Mouse (Mus musculus) cerebellum, postnatal 25 days (tissue): ENCODE measurements around the gene Zfp408.
"Not testable (repeated sequence)": the region's sequence is repeated elsewhere in the genome, so short reads cannot be mapped to it uniquely, and the experiment has no call there.

Experiments used
- DNase-seq, 2 experiments: peaks; one replicate each; pipeline ENCODE4 v3.0.0; 2021; ENCODE audit warnings: mixed read lengths in 2 of 2

Gene Zfp408

GRCm38 (mm10) chr2:91650360-91650995 is 887 bp upstream of the Zfp408 start:
- no peak for DNase-seq

- peak in 1 of 2 experiments; percentile 28 for DNase-seq
These were observed 439 bp downstream of the Zfp408 start for GRCm38 (mm10) chr2:91649152-91649551.

GRCm38 (mm10) chr2:91646733-91647132 is 2.9 kb downstream of the Zfp408 start:
- peak; percentile 59 to 80 for DNase-seq

- no peak for DNase-seq
These were observed 3.8 kb downstream of the Zfp408 start for GRCm38 (mm10) chr2:91645811-91646210.

- DNase-seq: no peak
These were observed 4.2 kb downstream of the Zfp408 start for GRCm38 (mm10) chr2:91645354-91645753.

GRCm38 (mm10) chr2:91644021-91644420 is 5.6 kb downstream of the Zfp408 start:
- DNase-seq: no peak

- no peak for DNase-seq
These were observed 6.7 kb downstream of the Zfp408 start for GRCm38 (mm10) chr2:91642825-91643415.

GRCm38 (mm10) chr2:91638931-91639330 is 10.7 kb downstream of the Zfp408 start:
- no peak for DNase-seq

GRCm38 (mm10) chr2:91636727-91637338 is 12.8 kb downstream of the Zfp408 start:
- no peak for DNase-seq

- no peak for DNase-seq
These were observed 13.4 kb downstream of the Zfp408 start, which contains the start of gene F2 for GRCm38 (mm10) chr2:91636229-91636628. F2 (minus strand) TSS chr2:91636414.

- DNase-seq: no peak
These were observed 14.1 kb downstream of the Zfp408 start for GRCm38 (mm10) chr2:91635486-91635885.

- peak; percentile 65 to 75 for DNase-seq
These were observed 14.8 kb downstream of the Zfp408 start for GRCm38 (mm10) chr2:91634841-91635240.

- DNase-seq: no peak
These were observed 16.1 kb downstream of the Zfp408 start for GRCm38 (mm10) chr2:91633334-91633977.

GRCm38 (mm10) chr2:91632316-91632715 is 17.3 kb downstream of the Zfp408 start:
- no peak for DNase-seq

GRCm38 (mm10) chr2:91631826-91632225 is 17.8 kb downstream of the Zfp408 start:
- DNase-seq: no peak

- no peak for DNase-seq
These were observed 19.2 kb downstream of the Zfp408 start for GRCm38 (mm10) chr2:91630384-91630783.

- DNase-seq: no peak
These were observed 19.9 kb downstream of the Zfp408 start for GRCm38 (mm10) chr2:91629682-91630081.

GRCm38 (mm10) chr2:91628171-91628570 is 21.4 kb downstream of the Zfp408 start:
- DNase-seq: no peak

- no peak for DNase-seq
These were observed 22.1 kb downstream of the Zfp408 start for GRCm38 (mm10) chr2:91627486-91627885.

GRCm38 (mm10) chr2:91623366-91623765 is 26.2 kb downstream of the Zfp408 start:
- not testable (repeated sequence) for DNase-seq

- no peak for DNase-seq
These were observed 27.2 kb downstream of the Zfp408 start for GRCm38 (mm10) chr2:91622356-91622755.

GRCm38 (mm10) chr2:91609370-91609769 is 40.2 kb downstream of the Zfp408 start:
- DNase-seq: not testable (repeated sequence)

- no peak for DNase-seq
These were observed 47.2 kb downstream of the Zfp408 start for GRCm38 (mm10) chr2:91602389-91602788.

- DNase-seq: no peak
These were observed 49.1 kb downstream of the Zfp408 start for GRCm38 (mm10) chr2:91600475-91600874.
